Mouse (Mus musculus): ENCODE measurements around the gene Mef2c. TPM values are rescaled to one million over a fixed set of nuclear protein-coding genes. Genes with fewer than 3 reads are reported as not detected.
A peak's percentile ranks its signal among the peaks of the same experiment; 100 is the strongest.

Mef2c gene
- total and polyA plus RNA-seq, 3 experiments = 99.9 to 159 (median 107) TPM

DNA sequence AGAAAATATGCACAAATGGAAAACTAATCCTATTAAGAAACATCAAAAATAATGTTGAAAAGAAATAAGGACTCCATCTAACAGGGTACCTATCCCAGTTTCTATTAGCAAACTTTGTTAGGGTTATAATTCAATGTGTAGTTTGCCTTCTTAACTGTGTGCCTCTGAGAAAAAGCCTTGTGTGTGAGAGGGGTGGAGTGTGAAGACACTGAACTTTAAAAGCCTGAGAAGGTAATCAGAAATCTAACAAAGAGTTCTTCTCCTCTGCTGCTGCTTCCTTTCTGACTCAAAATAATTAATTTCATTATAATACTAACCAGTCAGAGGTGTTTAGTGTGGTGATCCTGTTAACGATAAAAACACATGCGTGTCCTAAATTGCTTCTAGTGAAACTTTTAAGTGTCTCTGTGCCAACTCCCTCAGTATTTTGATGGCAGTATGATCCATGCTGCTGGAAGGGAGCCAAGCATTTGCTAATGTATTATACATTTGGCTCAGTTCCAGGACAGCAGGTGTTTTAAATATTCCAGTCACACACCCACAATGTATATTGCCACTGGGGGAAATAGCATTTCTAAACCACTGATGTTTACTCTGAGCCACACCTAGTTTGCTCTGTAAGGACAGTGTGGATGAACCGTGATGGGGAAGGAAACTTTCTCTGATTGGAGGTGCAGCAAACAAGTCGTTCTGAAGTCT is 104.2 kb downstream of the Mef2c start:
- no peak for TF ChIP-seq MAX (IDR thresholded peaks at IDR 0.05; ENCODE audit: low read length)
- no peak for TF ChIP-seq RCOR1 (conservative IDR thresholded peaks at IDR 0.05; ENCODE audit: low read depth, low read length)
- no peak for TF ChIP-seq JUND (conservative IDR thresholded peaks at IDR 0.05; ENCODE audit: low read depth, low read length)
- no peak for TF ChIP-seq UBTF (IDR thresholded peaks at IDR 0.05; ENCODE audit: low read depth, low read length)
- TF ChIP-seq SIN3A (IDR thresholded peaks at IDR 0.05; ENCODE audit: low read length) = no peak; the same call in 1 of the 2 replicates
- no peak for TF ChIP-seq CHD2 (IDR thresholded peaks at IDR 0.05; ENCODE audit: low read length)
- TF ChIP-seq MAZ (IDR thresholded peaks at IDR 0.05; ENCODE audit: low read depth, low read length) = no peak
- no peak for TF ChIP-seq PAX5 (IDR thresholded peaks at IDR 0.05; ENCODE audit: low read length)
- peak; percentile 17; the same call in 1 of the 2 replicates for TF ChIP-seq POLR2A (IDR thresholded peaks at IDR 0.05; ENCODE audit: low read depth, low read length)
- no peak for TF ChIP-seq E2F4 (IDR thresholded peaks at IDR 0.05; ENCODE audit: insufficient replicate concordance, low read depth, low read length)
- TF ChIP-seq CHD1 (IDR thresholded peaks at IDR 0.05; ENCODE audit: low read depth, low read length) = peak; percentile 94
- peak overlapping the region; percentile 100 for H3K27ac ChIP-seq (ENCODE audit: insufficient read depth, low read depth)
- in situ Hi-C loops (cut with MboI; ENCODE audit: low pct_ligation_motif_present, low pct_unique_long_range_greater_than_20kb, low sequenced_read_pairs) (loop anchor here (5.0 kb wide), 1 partner anchor 44 kb away; no protein-coding TSS in a partner anchor), dilution Hi-C loops (cut with MboI; ENCODE audit: extremely low pct_ligation_motif_present, extremely low pct_unique_long_range_greater_than_20kb, low sequenced_read_pairs) (no loop called here)
- H3K9me3 ChIP-seq (replicated peaks; ENCODE audit: low read length) = no peaks in the 10 kb centered on the region
- H3K27me3 ChIP-seq (replicated peaks) = no peaks in the 10 kb centered on the region
- peak; percentile 31 for DNase-seq (ENCODE audit: extremely low read depth)
- H3K4me2 ChIP-seq (ENCODE audit: insufficient read depth, low read depth, poor library complexity, severe bottlenecking) = peak overlapping the region; percentile 66
- H3K9ac ChIP-seq (ENCODE audit: insufficient read depth, low read depth) = peak overlapping the region; percentile 88
- peaks cover 13 to 67% of the 10 kb centered on the region in 2 experiments for H3K4me1 ChIP-seq (ENCODE audit: control insufficient read depth in 1 of 2, insufficient read depth in 2 of 2)
- H3K4me3 ChIP-seq (replicated peaks in 1 of 3; ENCODE audit: low read depth in 2 of 3, low read length in 2 of 3, poor library complexity in 1 of 3) = no peak overlapping the region
- H3K79me2 ChIP-seq (replicated peaks; ENCODE audit: control insufficient read depth, extremely low read depth, insufficient read depth, poor library complexity, severe bottlenecking) = peaks cover 41% of the 10 kb centered on the region
- H3K36me3 ChIP-seq (replicated peaks in 1 of 2; ENCODE audit: control insufficient read depth in 1 of 2, insufficient read depth in 1 of 2, low read length in 1 of 2) = peaks cover 2 to 16% of the 10 kb centered on the region in 2 experiments

DNA sequence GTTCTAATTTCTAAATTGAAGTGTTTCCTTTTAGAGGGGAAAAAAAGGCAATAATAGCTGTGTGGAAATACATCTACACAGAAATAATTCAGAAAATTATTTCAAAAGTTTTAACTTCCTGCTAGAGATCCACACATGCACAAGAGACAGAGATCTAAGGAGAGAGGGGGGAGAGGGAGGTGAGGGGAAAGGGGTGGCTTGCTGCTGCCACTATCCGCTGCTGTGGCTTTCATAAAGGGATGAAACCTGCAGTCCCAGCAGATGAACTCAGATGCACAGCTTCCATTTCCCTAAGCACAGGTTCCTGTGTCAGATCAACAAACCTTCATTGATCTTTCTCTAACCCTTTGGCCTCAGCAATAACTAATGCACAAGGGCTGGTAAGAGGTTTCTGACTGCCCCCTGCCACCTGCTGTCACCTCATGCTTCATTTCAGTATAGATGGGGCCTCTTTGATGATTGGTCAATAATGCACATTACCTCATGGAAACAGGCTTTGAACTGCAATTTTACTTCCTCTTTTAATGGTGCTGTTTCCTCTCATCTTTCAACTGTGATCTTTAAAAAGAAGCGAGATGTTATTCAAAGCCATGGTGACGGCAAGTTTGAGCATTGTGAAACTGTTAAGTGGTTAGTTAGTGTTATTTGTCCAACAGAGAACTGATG is 105.2 kb downstream of the Mef2c start:
- Histone ChIP-seq H3K9me3 (replicated peaks; ENCODE audit: low read length) (no peaks in the 10 kb centered on the region), H3K4me2 (ENCODE audit: insufficient read depth, low read depth, poor library complexity, severe bottlenecking) (peak overlapping the region; percentile 97), H3K4me3 (replicated peaks in 1 of 3; ENCODE audit: low read depth in 2 of 3, low read length in 2 of 3, poor library complexity in 1 of 3) (peak overlapping the region in 2 of 3 experiments; percentile 12 to 48), H3K27me3 (replicated peaks) (no peaks in the 10 kb centered on the region), H3K9ac (ENCODE audit: insufficient read depth, low read depth) (peak overlapping the region; percentile 92), H3K4me1 (ENCODE audit: control insufficient read depth in 1 of 2, insufficient read depth in 2 of 2) (peaks cover 13 to 61% of the 10 kb centered on the region in 2 experiments), H3K27ac (ENCODE audit: insufficient read depth, low read depth) (peak overlapping the region; percentile 100), H3K36me3 (replicated peaks in 1 of 2; ENCODE audit: control insufficient read depth in 1 of 2, insufficient read depth in 1 of 2, low read length in 1 of 2) (peaks cover 4 to 24% of the 10 kb centered on the region in 2 experiments), H3K79me2 (replicated peaks; ENCODE audit: control insufficient read depth, extremely low read depth, insufficient read depth, poor library complexity, severe bottlenecking) (peaks cover 38% of the 10 kb centered on the region)
- in situ Hi-C loops (cut with MboI; ENCODE audit: low pct_ligation_motif_present, low pct_unique_long_range_greater_than_20kb, low sequenced_read_pairs) = loop anchor here (5.0 kb wide), 1 partner anchor 43 kb away; no protein-coding TSS in a partner anchor
- dilution Hi-C loops (cut with MboI; ENCODE audit: extremely low pct_ligation_motif_present, extremely low pct_unique_long_range_greater_than_20kb, low sequenced_read_pairs) = no loop called here
- DNase-seq (ENCODE audit: extremely low read depth) = peak; percentile 98
- TF ChIP-seq JUND (conservative IDR thresholded peaks at IDR 0.05; ENCODE audit: low read depth, low read length) (peak; percentile 88), MAZ (IDR thresholded peaks at IDR 0.05; ENCODE audit: low read depth, low read length) (no peak), ZNF384 (IDR thresholded peaks at IDR 0.05; ENCODE audit: low read depth, low read length) (peak; percentile 49), E2F4 (IDR thresholded peaks at IDR 0.05; ENCODE audit: insufficient replicate concordance, low read depth, low read length) (no peak), NELFE (IDR thresholded peaks at IDR 0.05; ENCODE audit: low read depth, low read length) (0 out of 2 replicates have a peak, but pooled peaks have one; percentile 33), ETS1 (conservative IDR thresholded peaks at IDR 0.05; ENCODE audit: low read depth, low read length) (peak; percentile 95), ZC3H11A (IDR thresholded peaks at IDR 0.05; ENCODE audit: low read depth, low read length) (no peak), POLR2A (IDR thresholded peaks at IDR 0.05; ENCODE audit: low read depth, low read length) (peak; percentile 54; the same call in 1 of the 2 replicates), JUN (IDR thresholded peaks at IDR 0.05; ENCODE audit: insufficient read depth, low read depth, low read length) (peak; percentile 89), TBP (conservative IDR thresholded peaks at IDR 0.05; ENCODE audit: low read depth, low read length) (peak; percentile 92), CTCF (conservative IDR thresholded peaks at IDR 0.05 in 1 of 2, IDR thresholded peaks at IDR 0.05 in 1 of 2; ENCODE audit: low read depth in 2 of 2, low read length in 2 of 2) (peak in 1 of 2 experiments; percentile 45; a peak in 2 of 4 replicates), RCOR1 (conservative IDR thresholded peaks at IDR 0.05; ENCODE audit: low read depth, low read length) (peak; percentile 92; the same call in 1 of the 2 replicates), MEF2A (IDR thresholded peaks at IDR 0.05; ENCODE audit: borderline replicate concordance, low read depth, low read length) (peak; percentile 96), BHLHE40 (IDR thresholded peaks at IDR 0.05; ENCODE audit: low read depth, low read length) (peak; percentile 85), MYC (IDR thresholded peaks at IDR 0.05; ENCODE audit: low read depth, low read length) (peak; percentile 88), EP300 (IDR thresholded peaks at IDR 0.05; ENCODE audit: low read length) (peak; percentile 97), ZKSCAN1 (IDR thresholded peaks at IDR 0.05; ENCODE audit: borderline replicate concordance, low read depth, low read length) (no peak), MAFK (IDR thresholded peaks at IDR 0.05; ENCODE audit: insufficient replicate concordance, low read length) (no peak), RAD21 (IDR thresholded peaks at IDR 0.05; ENCODE audit: low read depth, low read length) (peak; percentile 55), CHD1 (IDR thresholded peaks at IDR 0.05; ENCODE audit: low read depth, low read length) (no peak; the same call in 1 of the 2 replicates), SMC3 (IDR thresholded peaks at IDR 0.05; ENCODE audit: low read depth, low read length) (peak; percentile 39), GABPA (IDR thresholded peaks at IDR 0.05; ENCODE audit: insufficient replicate concordance, low read depth, low read length) (peak; percentile 54; the same call in 1 of the 2 replicates), MXI1 (IDR thresholded peaks at IDR 0.05; ENCODE audit: low read depth, low read length) (peak; percentile 81; the same call in 1 of the 2 replicates)

Measured in CH12.LX (cell line).